Mouse (Mus musculus): Measurements from ENCODE around the gene Wfdc18.

Gene Wfdc18

GRCm38 (mm10) chr11:83742731-83743355 lies 34.0 kb downstream of the Wfdc18 start:
- no peak for DNase-seq (ENCODE audit: low spot score)

- DNase-seq (ENCODE audit: low spot score) = no peak
These were observed 34.7 kb downstream of the Wfdc18 start for GRCm38 (mm10) chr11:83743525-83743924.

GRCm38 (mm10) chr11:83746152-83746551 lies 37.3 kb downstream of the Wfdc18 start:
- peak; percentile 8 for DNase-seq (ENCODE audit: low spot score)

GRCm38 (mm10) chr11:83746681-83747080 lies 37.9 kb downstream of the Wfdc18 start, which contains the start of gene Wfdc21:
Gene Wfdc21 (plus strand): TSS chr11:83746940.
- DNase-seq (ENCODE audit: low spot score) = no peak

- DNase-seq (ENCODE audit: low spot score) = no peak
These were observed 38.8 kb downstream of the Wfdc18 start for GRCm38 (mm10) chr11:83747376-83748265.

GRCm38 (mm10) chr11:83753581-83754181 lies 44.9 kb downstream of the Wfdc18 start, which contains the start of gene Heatr6:
Gene Heatr6 (plus strand): TSS chr11:83753696.
- DNase-seq (ENCODE audit: low spot score) = peak; percentile 89

- DNase-seq (ENCODE audit: low spot score) = no peak
These were observed 45.4 kb downstream of the Wfdc18 start for GRCm38 (mm10) chr11:83754227-83754626.
